Mouse (Mus musculus) ovary, adult 10 weeks (tissue): ENCODE data around the gene Fbxw22. TPM values are rescaled to one million over a fixed set of nuclear protein-coding genes. Genes with fewer than 3 reads are reported as not detected.

ENCODE experiments used
- polyA plus RNA-seq: library from polyadenylated mRNA; stranded (reverse); fragments of 350-450 nt; fragmentation: Illumina TruSeq; extraction: RNeasy Lipid Tissue Mini Kit (QIAGEN cat#74804); gene quantifications from one replicate; pipeline ENCODE4 v1.2.3, GENCODE M21; 2014

Fbxw22 gene
- 14.1 TPM for polyA plus RNA-seq

GRCm38 (mm10) chr9:109404196-109404595 is at the start of gene Fbxw22:
Gene Fbxw22 (minus strand): TSS chr9:109404296.

GRCm38 (mm10) chr9:109449040-109449439 is 44.9 kb upstream of the Fbxw22 start, which contains the start of gene Fbxw16:
Gene Fbxw16 (minus strand): TSS chr9:109449140.

DNA sequence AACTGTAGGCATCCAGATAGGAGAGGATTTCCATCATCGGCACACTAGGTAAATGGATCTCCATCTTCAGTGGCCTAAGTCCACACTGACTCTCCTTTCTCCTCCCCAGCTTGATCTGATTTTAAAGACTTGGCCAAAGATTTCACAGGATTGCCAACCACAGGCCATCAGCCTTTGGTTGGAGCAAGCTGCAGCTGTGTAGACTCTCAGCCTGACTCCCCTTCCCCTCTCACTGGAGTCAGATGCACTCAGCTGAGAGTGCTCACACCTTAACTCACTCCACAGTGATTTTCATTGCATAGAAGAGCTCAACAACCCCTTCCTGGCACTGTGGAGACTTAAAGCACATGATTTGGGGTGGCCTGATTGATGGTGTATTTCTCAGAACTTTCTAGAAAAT is 64.5 kb downstream of the Fbxw22 start, which contains the start of gene Fbxw28:
Fbxw28 (minus strand) TSS at position 101 of the 400 bp plus-strand sequence.

Other genes starting within 250 kb of the Fbxw22 start
- gene Fbxw21, start 242.3 kb downstream of the Fbxw22 start, polyA plus RNA-seq = 48.7 TPM
- gene Fbxw13, start 208.3 kb downstream of the Fbxw22 start, polyA plus RNA-seq = 15.9 TPM
- gene Fbxw20, start 169.5 kb downstream of the Fbxw22 start, polyA plus RNA-seq = 17.8 TPM
- 45.1 TPM for gene Fbxw14, start 116.6 kb downstream of the Fbxw22 start, polyA plus RNA-seq
- gene Fbxw28, start 64.6 kb downstream of the Fbxw22 start, polyA plus RNA-seq = 71.3 TPM
- gene Fbxw16, start 44.8 kb upstream of the Fbxw22 start, polyA plus RNA-seq = 28.6 TPM
- gene Fbxw19, start 91.6 kb upstream of the Fbxw22 start, polyA plus RNA-seq = 30.1 TPM
- gene Fbxw15, start 164.0 kb upstream of the Fbxw22 start, polyA plus RNA-seq = 71.9 TPM
- 75.2 TPM for gene Fbxw24, start 221.8 kb upstream of the Fbxw22 start, polyA plus RNA-seq